Mouse (Mus musculus): ENCODE measurements at regions not wholly inside any gene's neighbourhood (a gene's known extent, or its start where the extent isn't known, plus 50 kb on each side); places are given as distances from the start of the nearest gene placed in this dataset.
A peak's percentile ranks its signal among the peaks of the same experiment; 100 is the strongest.

DNA sequence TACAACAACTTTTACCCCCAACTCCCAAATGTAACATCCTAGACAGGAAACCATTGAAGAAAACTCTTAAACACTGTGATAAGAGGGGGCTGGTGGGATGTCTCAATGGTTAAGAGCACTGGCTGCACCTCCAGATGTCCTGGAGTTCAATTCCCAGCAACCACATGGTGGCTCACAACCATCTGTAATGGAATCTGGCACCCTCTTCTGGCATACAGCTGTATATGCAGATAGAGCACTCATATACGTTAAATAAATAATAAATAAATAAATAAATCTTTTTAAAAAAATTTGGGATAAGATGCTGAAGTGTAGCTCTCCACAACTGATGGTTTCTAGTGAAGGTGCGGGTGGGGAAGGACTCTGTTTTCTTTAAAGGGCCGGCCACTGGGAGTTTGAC, 69.3 kb downstream of the Kctd15 start:
- no peak for DNase-seq (ENCODE audit: low read depth)

DNA sequence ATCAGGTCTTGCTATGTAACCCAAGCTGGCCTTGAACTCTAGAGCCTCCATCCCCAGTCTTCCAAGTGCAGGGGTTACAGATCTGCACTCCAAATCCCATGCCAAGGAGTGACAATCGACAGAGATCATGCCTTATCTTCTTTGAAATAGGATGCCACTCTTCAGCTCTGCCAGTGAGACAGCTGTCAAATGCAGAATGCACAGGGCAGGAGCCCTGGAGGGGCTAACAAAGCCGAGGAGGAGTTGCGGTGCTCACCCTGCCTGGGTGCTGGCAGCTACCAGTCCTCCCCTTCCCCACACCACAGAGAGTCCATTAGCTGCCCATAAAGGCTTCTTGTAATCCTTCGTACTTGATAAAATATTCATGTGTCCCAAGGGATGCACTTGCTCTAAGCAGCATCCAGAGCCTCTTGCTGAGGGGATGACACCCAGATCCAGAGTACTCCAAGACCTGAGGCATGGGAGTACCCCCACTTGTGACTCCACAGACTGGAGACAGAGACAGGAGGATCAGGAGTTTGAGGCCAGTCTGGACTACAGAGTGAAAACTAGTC, 71.1 kb downstream of the Kctd15 start:
- no peak for DNase-seq (ENCODE audit: low read depth)

DNA sequence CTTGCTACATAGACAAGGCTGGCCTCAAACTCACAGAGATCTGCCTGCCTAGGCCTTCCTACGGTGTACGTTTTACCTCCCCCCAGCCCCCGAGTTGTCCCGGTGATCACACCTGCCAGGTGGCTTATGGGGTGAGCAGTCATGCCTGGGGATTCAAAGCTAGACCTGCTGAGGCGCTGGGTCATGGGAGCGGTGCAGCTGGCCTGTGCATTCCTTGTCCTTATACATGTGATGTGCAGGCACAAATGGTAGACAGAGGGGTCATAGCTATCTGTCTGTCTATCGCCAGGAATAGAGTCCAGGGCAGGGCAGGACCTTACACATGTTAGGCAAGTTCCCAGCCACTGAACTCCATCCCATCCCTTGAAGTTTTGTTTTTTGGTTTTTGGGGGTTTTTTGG, 71.7 kb downstream of the Kctd15 start:
- no peak for DNase-seq (ENCODE audit: low read depth)

DNA sequence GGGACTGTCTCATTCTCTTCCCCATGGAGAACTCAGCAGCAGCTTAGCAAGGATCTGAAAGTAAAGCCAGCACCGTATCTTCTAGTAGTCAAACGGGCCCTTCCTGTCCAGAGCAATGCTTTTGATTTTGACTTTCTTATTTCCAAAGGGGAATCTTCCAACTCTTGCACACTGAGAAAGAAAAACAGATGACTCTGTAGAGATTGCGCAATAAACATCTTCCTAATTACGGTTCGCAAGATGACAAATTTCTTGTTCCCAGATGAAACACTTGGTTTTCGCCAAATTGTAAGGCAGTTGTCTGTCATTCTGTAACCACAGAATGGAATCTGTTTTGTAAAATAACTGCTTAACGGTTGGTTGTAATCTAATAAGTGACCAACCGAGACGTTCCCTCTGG, 75.7 kb downstream of the Kctd15 start:
- DNase-seq (ENCODE audit: low read depth) = no peak

DNA sequence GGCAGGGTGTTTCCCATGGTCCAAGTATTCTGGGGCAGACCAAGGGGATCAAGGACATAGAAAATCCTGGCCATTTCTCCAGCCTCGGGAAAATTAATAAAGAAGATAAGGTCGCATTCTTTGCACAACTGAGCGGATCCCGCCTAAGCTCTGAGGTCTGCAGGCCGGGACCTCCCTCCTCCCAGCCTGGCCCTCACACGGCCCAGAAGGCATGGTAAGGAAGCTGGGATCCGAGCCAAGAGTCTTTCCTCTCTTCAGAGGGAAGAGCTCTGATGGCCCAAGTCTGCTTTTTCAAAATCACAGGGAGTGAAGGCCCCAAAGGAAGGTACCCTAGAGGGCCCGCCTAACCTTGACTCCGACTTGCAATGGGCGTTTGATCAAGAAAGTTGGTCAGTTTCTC, 85.2 kb downstream of the Kctd15 start:
- peak; percentile 14 for DNase-seq (ENCODE audit: low read depth)

DNA sequence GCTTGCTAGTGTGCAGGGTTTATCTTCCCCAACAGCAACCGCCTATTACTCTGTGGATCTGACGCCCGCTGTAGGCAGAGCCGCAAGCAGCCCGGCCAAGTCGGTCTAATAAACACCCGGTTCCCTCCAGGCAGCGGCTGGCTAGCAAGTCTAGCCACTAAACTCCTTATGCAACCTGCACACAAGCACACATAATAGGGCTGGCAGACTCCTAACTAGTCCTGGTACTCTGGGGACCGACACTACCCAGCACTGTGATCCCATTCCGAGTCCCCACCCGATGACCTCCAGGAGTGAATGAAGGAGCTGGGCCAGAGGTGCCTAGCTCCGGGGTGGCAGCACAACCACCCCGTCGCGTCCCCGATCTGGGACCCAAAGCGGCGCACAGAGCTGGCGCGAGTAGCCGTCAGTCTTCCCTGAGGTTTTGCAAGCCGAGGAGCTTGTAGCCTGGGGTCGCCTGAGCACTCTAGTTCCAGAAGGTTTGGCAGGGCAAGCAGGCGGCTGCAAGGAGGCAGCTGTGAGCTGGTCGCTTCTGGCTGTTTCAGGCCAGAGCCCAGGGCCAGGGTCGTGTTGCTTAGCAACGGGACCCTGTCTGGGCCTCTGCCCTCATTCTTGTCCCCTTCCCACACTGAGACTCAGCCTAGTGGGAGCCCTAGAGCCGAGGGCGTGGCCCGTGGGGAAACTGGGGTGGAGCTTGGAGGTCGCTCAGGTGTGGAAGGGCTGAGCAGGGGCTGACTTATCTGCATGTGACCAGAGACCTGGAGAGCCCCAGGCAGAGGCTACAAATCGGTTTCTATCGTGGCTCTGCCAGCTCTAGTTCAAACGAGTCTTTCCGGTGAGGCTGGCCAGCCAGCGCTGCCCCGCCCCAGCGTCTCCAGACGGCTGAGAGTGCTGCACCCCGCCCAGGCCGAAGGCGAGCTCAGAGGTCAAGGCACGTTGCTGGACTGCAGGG, 86.1 kb downstream of the Kctd15 start:
- DNase-seq (ENCODE audit: low read depth) = no peak

DNA sequence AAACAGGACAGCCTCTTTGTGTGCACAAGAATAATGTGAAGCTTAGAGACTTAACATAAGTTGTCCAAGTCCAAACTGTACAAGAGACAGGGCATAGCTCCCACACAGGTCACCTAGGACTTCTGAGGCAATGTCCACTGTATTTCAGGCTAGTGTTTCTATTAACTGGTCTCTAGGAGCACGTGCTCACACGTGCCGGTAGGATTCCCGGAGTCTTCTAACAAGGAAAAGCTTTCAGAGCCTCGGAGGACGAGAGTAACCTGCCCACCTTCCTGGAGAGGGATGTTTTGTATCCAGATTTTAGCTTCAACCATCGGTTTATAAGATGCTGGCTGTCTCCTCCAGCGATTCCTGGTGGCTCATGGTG, 86.8 kb downstream of the Kctd15 start:
- DNase-seq (ENCODE audit: low read depth) = no peak

DNA sequence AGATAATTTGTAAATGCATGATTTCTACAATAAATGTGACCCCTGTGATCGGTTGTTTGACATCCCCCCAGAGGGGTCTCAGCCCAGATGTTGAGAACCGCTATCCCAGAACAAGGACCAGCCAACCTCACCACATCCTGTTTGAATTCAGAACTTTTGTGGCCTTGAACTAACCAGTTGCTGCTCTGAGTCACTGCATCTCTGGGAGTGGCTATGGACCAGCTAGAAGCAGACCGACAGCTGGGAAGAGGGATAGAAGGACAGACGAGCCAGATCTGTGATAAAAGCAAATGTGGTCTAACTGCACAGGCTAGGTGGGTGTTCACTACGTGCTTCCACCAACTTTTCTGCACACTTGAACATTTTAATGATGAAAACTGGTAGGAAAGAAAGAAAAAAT, 89.0 kb downstream of the Kctd15 start:
- DNase-seq (ENCODE audit: low read depth) = peak; percentile 21

DNA sequence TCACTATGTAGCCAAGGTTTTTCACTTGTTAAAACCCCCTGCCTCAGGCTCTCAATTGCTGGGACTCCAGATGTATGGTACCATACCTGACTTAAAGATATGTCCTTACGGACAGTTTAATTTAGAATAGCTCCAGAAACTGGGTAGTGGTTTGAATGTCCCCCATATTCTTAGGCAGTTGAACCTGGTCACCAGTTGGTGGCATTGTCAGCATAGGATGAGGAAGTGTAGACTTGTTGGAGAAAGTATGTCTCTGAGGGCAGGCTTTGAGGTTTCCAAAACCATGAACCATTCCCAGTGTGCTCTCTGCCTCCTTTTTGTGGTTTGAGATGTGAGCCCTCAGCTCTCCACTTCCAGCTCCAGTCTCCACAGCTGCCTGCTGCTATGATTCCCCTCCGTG, 94.4 kb downstream of the Kctd15 start:
- peak; percentile 39 for DNase-seq (ENCODE audit: low read depth)

DNA sequence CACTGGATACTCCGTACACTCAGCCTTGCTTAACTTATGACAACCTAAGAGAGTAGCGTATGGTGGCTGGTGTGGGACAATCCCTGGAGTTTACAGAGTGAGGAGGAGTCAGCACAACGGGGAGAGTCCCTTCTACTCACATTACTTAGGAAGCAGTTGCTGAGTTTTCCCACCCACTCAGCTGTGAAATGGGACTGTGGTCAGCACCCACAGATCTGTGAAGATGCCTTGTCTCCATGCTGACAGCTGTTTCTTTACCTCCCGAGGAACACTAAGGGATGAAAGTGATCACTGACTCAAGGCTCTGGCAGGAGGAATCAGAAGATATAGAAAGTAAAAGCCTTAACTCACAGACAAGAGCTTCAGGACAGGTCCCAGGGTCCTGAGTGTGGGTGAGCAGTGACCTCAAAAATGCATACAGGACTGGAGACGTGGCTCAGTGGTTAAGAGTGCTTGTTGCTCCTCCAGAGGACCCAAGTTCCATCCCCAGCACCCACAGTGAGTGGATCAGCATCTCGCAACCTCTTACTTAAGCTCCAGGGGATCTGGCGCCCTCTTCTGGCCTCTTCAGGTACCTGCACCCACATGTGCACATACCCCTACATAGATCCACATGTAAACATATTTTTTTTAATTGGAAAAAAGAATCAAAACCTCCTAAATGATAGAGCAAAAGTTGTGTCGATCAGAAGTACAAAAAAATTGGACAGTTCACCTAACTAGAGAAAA, 97.8 kb downstream of the Kctd15 start:
- DNase-seq (ENCODE audit: low read depth) = no peak

DNA sequence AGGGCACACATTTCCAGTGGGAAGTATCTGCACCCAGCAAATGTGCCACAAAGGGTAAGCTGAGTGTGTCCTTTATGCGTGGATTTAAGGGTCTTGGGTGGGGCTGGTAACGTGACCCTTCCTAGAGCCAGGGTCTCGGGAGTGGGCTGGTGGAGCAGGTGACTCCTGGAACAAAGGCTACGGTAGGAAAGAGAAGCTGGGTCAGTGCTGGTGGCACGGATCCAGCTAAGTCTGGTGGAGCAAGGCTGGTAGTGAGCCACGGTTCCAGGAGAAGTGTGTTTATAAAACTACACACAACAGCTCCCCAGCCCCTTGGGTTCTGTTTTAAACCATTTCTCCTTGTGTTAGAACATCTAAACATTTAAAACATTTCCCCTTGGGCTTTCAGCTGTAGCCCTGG, 101.3 kb downstream of the Kctd15 start:
- no peak for DNase-seq (ENCODE audit: low read depth)

DNA sequence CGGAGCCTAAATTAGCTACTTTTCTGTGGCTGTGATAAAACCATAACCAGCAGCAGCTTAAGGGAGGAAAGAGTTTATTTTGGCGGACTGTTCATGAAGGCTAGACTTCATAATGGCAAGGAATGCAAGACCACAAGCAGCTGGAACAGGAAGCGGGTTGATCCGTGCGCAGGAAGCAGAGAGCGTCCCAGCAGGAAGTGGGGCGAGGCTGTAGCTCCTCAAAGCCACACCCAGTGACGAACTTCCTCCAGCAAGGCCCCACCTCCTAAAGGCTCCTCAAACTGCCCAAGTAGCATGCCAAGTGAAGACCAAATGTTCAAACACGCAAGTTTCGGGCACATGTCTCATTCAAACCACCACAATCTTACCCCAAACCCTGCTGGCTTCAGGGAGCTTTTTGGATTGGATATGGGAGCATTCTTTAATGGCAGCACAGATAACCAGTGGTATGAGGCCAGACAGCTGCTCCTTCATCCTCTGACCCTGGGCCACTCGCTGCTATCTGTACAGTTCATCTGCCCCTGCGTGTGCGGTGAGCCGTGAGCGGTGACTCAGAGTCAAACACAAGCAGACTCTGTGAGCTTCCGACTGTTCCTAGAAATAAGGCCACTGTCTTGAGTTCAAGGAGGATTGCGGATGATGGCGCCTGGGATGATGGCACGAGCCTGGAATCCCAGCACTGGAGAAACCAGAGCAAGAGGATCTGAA, 109.8 kb downstream of the Kctd15 start:
- DNase-seq (ENCODE audit: low read depth) = no peak

DNA sequence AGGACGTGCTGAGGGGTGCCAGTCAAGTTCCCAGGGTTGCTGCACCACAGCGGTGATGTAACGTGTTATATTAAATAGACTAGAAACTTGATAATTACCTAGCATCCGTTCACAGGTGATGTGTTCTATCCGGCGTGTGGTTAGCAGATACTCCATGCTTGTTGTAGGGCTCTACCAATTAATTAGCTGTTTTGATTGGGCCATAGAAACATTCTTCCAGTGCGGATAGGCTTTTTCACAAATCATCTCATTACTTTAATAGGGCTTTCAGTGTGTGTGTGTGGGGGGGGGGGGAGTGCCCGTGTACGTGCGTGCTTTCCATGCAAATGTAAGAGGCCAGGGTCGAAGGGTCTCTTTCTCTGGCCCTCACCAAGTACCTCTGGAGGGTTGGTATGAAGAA, 110.6 kb downstream of the Kctd15 start:
- no peak for DNase-seq (ENCODE audit: low read depth)

DNA sequence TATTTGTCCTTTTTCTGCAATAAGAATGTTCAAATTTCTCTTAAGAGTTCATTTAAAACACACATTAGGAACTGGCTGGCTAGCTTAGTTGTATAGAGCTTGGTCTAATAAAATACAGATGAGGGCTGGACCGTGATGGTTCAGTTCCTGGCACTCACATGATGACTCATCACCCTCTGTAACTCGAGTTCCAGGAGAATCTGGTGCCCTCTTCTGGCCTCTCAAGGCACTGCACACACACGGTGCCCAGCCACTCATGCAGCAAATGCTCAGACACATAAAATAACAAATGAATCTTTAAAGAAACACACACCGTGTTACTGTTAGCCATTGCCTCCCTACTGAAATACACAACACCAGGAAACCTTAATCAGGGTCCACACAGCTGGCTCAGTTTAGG, 114.6 kb downstream of the Kctd15 start:
- peak; percentile 58 for DNase-seq (ENCODE audit: low read depth)

DNA sequence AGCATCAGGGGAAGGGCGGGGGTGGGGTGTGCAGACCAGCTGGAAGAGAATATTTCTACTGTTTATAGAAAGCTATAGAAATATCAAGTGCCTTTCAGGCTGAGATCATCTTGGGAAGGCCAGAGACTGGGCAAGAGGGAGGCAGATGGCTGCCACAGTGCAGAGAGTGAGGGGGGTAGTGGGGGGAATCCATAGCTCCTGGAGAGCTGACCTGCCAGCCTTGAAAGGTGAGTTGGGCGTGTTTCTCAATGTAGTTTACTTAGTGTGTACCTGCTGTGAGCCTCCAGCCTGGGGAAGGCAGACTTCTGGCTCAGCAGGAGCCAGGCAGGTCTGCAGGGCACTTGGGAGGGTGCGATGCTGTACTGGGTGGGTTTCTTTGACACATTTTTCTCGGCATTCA, 115.5 kb downstream of the Kctd15 start:
- DNase-seq (ENCODE audit: low read depth) = no peak

DNA sequence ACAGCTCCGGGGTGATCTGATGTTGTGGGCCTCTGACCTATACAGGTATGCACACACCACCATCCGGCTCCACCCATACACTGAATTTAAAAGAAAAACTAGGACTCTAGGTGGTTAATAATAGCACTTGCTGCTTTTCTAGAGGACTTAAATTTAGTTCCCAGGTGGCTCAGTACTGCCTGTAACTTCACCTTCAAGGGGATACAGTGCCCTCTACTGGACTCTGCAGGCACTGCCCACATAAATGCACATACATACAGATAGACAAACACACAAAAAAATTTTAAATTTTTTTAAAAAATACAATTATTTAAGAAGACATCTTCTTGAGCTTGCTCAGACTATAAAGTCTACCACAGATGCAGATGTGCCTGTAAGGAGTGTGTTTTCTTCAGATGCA, 116.7 kb downstream of the Kctd15 start:
- DNase-seq (ENCODE audit: low read depth) = no peak

DNA sequence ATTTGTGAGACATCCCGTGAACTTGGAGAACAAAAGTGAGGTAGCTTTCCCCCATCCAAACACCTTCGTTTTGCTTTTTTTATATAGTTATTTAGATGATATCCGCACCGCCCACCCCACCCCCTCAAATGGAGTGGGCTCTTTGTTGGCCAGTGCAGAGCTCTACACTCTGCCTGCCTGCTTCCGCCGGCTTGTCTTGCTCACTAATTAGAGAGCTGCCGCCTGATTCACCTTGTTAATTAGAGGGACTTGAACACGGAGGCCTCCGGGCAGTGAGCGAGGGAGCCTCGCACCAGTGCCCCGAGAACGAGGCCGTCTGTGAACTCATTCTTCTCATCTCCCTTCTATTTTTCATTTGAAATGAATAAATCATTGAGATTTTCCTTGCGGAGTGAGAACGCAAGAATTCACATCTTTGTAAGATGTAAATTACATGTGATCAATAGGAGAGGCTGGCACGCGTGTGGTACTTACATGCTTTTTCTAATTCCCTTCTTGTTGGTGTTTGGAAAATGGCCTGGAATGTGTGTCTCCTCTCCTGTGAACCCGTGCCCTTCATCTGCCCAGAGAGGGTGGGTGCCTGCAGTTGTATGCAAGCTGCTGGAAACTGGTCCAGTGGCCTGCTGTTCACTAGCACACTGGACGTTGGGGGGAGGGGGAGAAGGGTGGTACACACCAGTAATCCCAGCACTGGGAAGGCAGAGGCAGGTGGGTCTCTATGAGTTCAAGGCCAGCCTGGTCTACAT, 118.0 kb downstream of the Kctd15 start:
- no peak for DNase-seq (ENCODE audit: low read depth)

DNA sequence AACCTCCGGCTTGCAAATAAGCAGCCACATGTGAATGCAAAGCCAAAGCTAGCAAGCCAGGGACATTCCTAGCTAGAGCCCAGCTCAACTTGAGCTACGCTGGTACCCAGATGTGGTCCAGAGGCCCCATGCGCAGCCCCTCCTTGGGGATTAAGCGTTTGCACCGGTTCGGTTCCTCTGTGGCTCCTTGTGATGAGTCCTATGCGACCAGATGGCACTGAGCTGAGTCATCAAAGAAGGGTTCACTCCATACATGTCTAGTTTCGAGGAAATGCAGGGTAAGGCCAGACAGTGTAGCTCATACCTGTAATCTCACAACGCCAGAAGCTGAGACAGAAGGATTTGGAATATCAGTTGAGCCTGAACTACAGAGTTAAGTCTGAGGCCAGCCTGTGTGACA, 119.4 kb downstream of the Kctd15 start:
- DNase-seq (ENCODE audit: low read depth) = no peak

DNA sequence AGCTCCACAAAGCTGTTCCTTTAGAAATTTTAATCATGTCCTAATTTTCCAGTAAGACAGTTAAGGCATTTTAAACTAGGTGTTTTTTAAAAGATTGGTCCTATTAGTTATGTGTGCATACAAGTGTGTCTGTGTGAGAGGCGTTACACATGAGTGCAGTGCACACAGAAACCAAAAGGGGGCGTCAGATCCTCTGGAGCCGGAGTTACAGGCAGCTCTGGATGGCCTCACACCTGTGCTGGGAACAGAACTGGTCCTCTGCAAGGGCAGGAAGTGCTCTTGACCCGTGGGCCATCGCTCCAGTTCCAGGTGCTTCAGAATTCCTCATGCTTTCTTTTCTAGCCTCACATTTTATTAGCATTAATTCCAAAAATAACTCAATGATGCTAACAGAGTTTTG, 122.3 kb downstream of the Kctd15 start:
- no peak for DNase-seq (ENCODE audit: low read depth)

DNA sequence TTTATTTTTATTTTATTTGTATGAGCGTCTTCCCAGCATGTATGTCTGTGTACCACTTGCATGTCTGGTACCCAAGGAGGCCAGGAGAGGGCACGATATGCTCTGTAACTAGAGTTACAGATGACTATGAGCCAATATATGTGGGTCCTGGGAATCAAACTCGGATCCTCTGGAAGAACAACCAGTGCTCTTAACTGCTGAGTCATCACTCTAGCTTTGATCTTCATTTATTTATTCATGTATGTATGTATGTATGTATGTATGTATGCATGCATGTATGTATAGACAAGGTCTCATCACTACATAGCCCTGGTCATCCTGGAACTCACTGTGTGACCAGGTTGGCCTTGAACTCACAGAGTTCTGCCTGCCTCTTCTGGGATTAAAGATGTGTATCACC, 124.9 kb downstream of the Kctd15 start:
- no peak for DNase-seq (ENCODE audit: low read depth)

DNA sequence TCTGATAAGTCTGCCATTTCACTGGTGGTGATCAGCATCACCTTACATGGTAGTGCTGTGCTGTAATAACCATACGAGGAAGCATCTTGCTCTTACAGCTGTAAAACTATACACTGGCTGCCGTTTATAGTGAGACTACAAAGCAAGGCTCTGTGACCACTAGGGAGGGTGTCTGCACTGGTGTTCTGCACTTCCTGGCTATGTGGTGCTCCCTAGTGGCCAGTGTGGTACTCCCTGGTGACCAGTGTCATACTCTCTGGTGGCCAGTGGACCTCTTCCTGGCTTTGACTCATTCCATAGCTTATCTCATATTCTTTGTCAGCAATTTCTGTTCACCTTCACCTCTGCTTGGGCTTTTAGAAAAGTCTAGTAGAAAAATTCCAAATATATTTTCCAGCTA, 114.7 kb upstream of the Lsm14a start:
- DNase-seq (ENCODE audit: low read depth) = no peak

DNA sequence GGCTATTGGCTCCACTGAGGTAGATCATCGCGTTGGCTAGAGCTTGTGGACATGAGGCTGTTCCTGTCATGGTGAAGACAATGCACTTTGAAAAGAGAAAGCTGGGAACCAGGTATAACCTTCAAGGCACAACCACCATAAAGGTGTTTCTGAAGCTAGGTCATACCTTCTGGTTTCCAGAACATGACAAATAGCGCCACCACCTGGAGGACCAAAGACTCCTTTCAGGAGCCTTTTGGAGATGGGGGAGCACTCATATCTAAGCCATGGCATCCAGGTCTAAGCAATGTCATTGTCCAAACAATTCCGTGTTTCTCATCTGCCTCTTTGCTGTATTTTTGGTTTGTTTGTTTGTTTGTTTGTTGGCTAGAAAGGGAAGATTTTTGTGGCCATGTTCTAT, 113.7 kb upstream of the Lsm14a start:
- DNase-seq (ENCODE audit: low read depth) = no peak

All from NIH3T3 (cell line).